Mouse (Mus musculus) E14TG2a.4 (cell line): Measurements from ENCODE around the gene Dscam.

Experiments used
- CTCF ChIP-seq: conservative IDR thresholded peaks from 2 replicates; pipeline ENCODE4 v1.5.1; 2014; ENCODE audit warnings: low read length
- NANOG ChIP-seq: IDR thresholded peaks from 2 replicates; pipeline ENCODE4 v1.6.1; 2014; ENCODE audit warnings: borderline replicate concordance, low read length, mixed read lengths

- no peak for TF ChIP-seq NANOG
- TF ChIP-seq CTCF, result no peak
These were observed 200.1 kb downstream of the Dscam start for GRCm38 (mm10) chr16:96970412-96970811.
